Mouse (Mus musculus): Measurements from ENCODE around the gene Gm14403.
"Not testable (repeated sequence)": the region's sequence is repeated elsewhere in the genome, so short reads cannot be mapped to it uniquely, and the experiment has no call there.

The Gm14403 gene

GRCm38 (mm10) chr2:177498067-177498466 lies at the start of gene Gm14403:
Gene Gm14403, plus strand, starts transcription at chr2:177498215.
- DNase-seq = peak; percentile 11

DNA sequence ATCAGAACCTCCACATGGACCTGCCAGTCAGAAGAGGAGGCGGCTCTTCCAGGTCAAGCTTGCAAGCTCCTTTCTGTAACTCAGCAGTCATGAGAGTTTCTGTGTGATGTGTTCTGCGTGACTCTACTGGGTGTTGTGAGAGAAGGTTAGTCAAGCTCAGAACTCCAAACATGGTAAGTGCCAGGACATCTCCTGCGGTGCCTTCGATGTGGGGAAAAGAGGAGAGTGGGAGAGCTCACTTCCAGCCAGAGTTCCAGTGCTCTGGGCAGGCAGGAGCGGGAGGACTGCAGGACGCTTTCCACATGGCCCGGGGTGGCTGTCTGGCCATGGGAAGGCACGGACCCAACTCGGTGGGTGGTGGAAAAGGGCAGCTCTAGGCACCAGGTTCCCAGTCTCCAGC lies 33.3 kb upstream of the Gm14403 start, which contains the start of gene Zfp970:
TSS of gene Zfp970 (plus strand) at position 58 of the 400 bp plus-strand sequence.
- DNase-seq = not testable (repeated sequence)

DNA sequence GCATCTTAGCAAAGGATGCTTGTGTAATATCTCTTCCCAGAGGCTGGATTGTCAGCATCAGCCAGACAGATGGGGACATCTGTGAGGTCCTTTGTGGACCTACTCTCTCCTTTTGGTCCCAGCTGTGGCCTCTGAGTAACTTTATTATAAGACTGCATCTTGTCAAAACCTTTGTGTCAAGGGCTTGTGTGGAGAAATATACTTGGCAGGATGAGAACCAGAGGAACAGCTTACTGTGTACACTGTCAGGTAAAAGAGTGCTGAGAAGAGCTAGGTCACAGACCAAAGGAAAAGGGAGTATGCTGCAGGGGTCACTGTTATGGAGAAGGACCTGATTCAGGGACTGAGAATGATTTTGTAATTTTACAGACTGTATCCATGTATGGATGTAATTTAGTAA lies 29.8 kb upstream of the Gm14403 start:
- DNase-seq = not testable (repeated sequence)

DNA sequence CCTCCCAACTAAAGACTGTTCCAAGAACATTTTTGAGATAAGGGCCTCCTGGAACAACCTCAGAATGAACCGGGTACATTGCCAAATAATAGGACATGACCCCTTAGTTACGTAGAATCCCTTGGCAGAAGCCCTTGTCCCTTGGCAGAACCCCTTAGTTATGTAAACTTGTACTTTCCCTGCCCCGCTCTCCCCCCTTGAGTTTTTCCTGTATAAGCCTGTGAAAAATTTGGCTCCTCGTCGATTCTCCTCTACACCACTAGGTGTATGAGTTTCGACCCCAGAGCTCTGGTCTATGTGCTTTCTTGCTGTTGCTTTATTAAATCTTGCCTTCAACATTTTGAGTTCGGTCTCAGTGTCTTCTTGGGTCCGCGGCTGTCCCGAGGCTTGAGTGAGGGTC lies 25.8 kb upstream of the Gm14403 start:
- not testable (repeated sequence) for DNase-seq

GRCm38 (mm10) chr2:177481971-177482370 lies 16.0 kb upstream of the Gm14403 start:
- not testable (repeated sequence) for DNase-seq

- DNase-seq = not testable (repeated sequence)
These were observed 14.6 kb upstream of the Gm14403 start for GRCm38 (mm10) chr2:177483238-177483948.

DNA sequence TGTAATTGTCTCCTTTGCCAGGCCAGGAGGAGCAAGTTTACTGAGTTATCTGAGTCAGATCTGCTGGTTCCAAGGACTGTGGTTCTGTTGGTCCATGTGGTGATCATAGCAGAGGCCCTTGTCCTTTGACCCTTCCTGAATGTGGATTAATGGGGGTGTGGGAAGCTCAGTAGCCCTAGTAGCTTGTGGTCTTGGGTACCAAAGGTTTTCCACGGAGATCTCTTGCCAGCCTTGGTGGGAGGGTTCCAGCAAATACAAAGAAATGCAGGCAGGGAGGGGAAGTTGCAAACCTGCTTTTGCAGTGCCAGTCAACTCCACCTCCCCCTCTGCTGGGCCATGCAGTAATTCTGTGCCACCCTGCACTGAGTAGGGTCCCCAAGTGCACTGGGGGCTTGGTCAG lies 1.2 kb downstream of the Gm14403 start:
- not testable (repeated sequence) for DNase-seq

- not testable (repeated sequence) for DNase-seq
These were observed 7.2 kb downstream of the Gm14403 start for GRCm38 (mm10) chr2:177505211-177505719.

DNA sequence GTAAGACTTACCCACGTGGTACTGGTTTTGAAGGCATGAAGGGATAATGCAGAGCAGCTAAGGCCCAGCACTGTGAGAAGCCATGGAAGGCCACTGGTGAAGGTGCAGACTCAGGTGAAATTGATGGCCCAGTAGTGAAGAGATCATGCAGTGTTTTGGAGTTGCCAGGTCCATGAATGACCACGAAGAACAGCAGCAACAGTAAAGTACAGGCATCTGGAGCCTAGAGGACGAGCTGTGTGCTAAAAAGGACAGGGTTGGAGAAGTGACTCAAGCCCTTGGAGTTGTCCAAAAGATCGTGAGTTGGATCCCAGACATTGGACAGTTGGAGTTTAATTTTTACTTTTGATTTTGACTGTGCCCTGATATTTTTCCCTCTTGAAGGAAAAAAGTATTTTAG lies 13.4 kb downstream of the Gm14403 start:
- not testable (repeated sequence) for DNase-seq

- not testable (repeated sequence) for DNase-seq
These were observed 14.0 kb downstream of the Gm14403 start for GRCm38 (mm10) chr2:177511972-177512371.

DNA sequence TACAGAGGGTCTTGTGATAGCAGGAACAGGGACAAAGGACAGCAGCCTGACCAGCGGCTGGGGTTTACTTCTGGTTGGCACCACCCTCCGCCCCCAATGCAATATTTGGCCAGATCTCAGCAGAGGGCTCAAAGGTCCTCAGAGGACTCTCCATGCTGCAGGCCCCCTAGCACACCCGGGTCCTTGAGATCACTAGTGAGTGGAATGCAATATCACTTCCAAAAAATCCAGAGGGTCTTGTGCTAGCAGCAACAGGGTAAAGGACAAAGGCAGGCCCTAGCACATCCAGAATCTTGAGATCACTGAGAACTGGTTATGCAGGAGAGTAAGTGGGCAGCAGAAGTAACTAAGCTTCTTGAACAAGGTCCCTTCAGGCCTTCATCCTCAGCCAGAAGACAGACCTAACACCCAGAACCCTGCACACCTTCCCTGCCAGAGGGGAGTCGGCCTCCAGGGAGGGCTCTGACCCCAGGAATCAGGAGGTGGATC lies 16.0 kb downstream of the Gm14403 start:
- not testable (repeated sequence) for DNase-seq

DNA sequence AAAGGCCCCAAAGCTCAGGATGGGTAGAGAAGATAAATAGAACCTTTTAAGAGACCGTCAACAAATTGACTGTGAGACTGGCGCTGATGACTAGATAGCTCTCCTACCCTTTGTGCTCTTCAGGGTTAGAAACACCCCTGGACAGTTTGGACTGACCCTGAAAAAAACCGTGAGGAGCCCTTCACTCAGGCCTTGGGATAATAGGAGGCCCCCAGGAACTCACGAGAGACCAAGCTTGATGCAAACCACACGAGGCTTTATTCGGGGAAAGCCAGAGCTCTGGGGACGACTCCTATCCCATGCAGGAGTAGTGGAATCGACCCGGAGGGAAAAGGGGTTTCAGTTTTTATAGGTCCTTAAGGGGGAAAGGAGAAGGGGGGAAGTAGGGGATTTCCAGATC lies 19.7 kb downstream of the Gm14403 start:
- DNase-seq = not testable (repeated sequence)

DNA sequence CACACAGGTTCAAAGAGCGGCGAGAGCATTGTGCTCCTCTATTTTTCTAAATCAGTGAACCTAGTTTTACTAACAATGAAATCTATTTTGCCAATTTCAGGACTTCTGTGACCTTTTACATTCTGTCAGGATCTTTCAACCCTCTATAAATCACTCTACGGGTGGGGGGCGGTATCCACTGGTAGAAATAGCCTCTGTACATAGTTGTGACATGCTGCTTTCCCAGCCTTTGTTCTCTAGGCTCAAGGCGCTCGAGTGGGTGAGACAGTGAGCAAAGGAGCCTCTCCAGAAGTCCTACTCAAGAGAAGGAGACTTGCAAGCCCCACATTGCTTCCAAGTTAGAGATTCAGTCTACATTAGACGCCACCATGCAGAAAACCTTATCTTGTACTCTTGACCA lies 20.3 kb downstream of the Gm14403 start:
- not testable (repeated sequence) for DNase-seq

GRCm38 (mm10) chr2:177518960-177519359 lies 20.9 kb downstream of the Gm14403 start:
- DNase-seq = not testable (repeated sequence)

DNA sequence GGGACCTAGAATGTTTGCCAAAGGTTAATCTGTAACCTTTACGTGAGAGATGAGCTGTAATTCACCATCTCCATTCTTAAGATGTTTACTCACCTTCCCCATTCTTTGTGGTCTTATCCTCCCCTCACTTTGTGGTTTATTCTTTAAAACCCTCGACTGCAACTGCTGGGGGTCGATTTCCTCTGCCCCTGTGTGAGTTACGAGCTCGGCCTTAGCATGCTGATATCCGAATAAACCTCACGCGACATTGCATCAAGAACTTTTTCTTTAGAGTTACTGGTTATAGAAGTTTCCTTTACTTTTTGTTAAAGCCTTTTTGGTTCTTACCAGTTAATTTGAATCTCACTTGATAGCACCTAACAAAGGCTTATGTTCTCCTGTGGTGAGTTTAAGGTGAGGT lies 22.0 kb downstream of the Gm14403 start:
- DNase-seq = no peak

GRCm38 (mm10) chr2:177523061-177523460 lies 25.0 kb downstream of the Gm14403 start:
- no peak for DNase-seq

DNA sequence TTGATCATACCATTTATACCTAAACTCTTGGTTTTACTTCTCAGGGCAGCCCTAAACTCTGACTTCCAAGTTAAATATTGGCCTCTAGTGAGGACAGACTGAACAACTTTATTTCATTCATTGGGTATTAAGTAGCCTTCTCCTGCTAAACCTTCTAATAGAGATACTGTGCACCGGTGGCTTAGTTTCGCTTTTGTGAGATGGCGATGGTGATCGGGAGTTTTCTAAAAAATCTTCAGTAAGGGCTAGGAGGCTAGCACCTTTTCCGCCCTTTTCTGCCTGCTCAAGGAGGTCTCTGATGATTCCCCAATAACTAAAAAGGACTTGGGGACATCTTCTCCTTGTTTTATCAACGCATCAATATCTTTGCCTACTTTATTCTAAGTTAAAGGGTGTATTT lies 25.7 kb downstream of the Gm14403 start:
- DNase-seq = not testable (repeated sequence)

- not testable (repeated sequence) for DNase-seq
These were observed 26.2 kb downstream of the Gm14403 start for GRCm38 (mm10) chr2:177524171-177524570.

DNA sequence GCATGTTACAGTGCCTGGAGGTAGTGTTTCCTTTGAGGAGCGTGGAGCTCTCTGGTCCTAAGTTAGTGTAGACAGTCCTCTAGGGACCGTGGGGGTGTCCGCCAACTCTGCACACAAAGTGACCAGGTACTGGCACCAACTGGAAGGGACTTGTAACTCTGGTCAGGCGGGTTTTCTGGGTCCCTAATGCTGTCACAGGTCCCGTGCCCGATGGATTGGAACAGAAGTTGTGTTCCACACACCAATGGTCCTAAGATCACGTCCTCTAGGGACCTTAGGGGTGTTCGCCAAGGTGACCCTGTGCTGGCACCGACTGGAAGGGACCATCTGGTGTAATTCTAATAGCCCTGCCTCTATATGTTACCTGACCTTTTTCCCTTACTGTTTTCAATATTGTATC lies 37.9 kb downstream of the Gm14403 start:
- DNase-seq = no peak

- not testable (repeated sequence) for DNase-seq
These were observed 39.1 kb downstream of the Gm14403 start for GRCm38 (mm10) chr2:177537141-177537540.

- not testable (repeated sequence) for DNase-seq
These were observed 39.7 kb downstream of the Gm14403 start for GRCm38 (mm10) chr2:177537717-177538116.

GRCm38 (mm10) chr2:177555261-177555660 lies 57.2 kb downstream of the Gm14403 start:
- DNase-seq = not testable (repeated sequence)

Data from liver (tissue).